Mouse (Mus musculus): ENCODE data around the gene Mrpl27. TPM values are rescaled to one million over a fixed set of nuclear protein-coding genes. Genes with fewer than 3 reads are reported as not detected.

Mrpl27 gene
- total RNA-seq, 4 experiments from 2014 or later, result 43.5 to 48.0 (median 45.8) TPM

Other genes starting within 250 kb of the Mrpl27 start
- gene Cacna1g, start 179.6 kb upstream of the Mrpl27 start, total RNA-seq (2022), result 1 to 10 TPM in 2 of 4 experiments, under 1 TPM in 2; 0.63 to 1.3 (median 0.86) TPM
- gene Spata20, start 167.6 kb upstream of the Mrpl27 start, total RNA-seq (2022), result not detected
- under 1 TPM in 1 of 4 experiments, not detected in 3; 0.11 TPM for gene Epn3, start 153.8 kb upstream of the Mrpl27 start, total RNA-seq (2022)
- not detected for gene Mycbpap, start 132.0 kb upstream of the Mrpl27 start, total RNA-seq (2022)
- gene Rsad1, start 104.5 kb upstream of the Mrpl27 start, total RNA-seq (2022), result 1 to 10 TPM; 4.0 to 5.1 (median 4.4) TPM
- 10 to 100 TPM in 2 of 4 experiments, 1 to 10 TPM in 2; 3.0 to 32.8 (median 13.1) TPM for gene Chad, start 88.7 kb upstream of the Mrpl27 start, total RNA-seq (2022)
- 1 to 10 TPM; 1.2 to 2.6 (median 1.9) TPM for gene Acsf2, start 51.9 kb upstream of the Mrpl27 start, total RNA-seq (2022)
- 10 to 100 TPM; 35.1 to 44.4 (median 36.4) TPM for gene Lrrc59, start 24.0 kb upstream of the Mrpl27 start, total RNA-seq (2022)
- gene Eme1, start 197 bp downstream of the Mrpl27 start, total RNA-seq (2022), result not detected
- 1 to 10 TPM; 2.3 to 4.3 (median 3.7) TPM for gene Xylt2, start 23.7 kb downstream of the Mrpl27 start, total RNA-seq (2022)
- gene Gm11541, start 50.7 kb downstream of the Mrpl27 start, total RNA-seq (2022), result not detected
- 1 to 10 TPM in 3 of 4 experiments, under 1 TPM in 1; 0.63 to 1.6 (median 1.1) TPM for gene Cdc34b, start 88.0 kb downstream of the Mrpl27 start, total RNA-seq (2022)
- not detected for gene Tmem92, start 128.9 kb downstream of the Mrpl27 start, total RNA-seq (2022)

Data from gastrocnemius, adult 8-10 months (tissue).